Mouse (Mus musculus) lung, adult 2 months (tissue): ENCODE results near the gene Sez6l2. TPM values are rescaled to one million over a fixed set of nuclear protein-coding genes. Genes with fewer than 3 reads are reported as not detected.

Experiments used
- DNase-seq: peaks from one replicate; pipeline ENCODE4 v3.0.0; 2022
- H3K4me1 ChIP-seq: fragments of 200-500 bp; 2 replicates; pipeline ENCODE4 v1.6.1; 2011; ENCODE audit warnings: low read length; ENCODE audit not compliant: control insufficient read depth, insufficient read depth
- H3K4me3 ChIP-seq: fragments of 200-500 bp; replicated peaks from 2 replicates; pipeline ENCODE3; 2011; ENCODE audit warnings: low read depth, mild to moderate bottlenecking, control low read depth, low read length; ENCODE audit errors: extremely low read depth
- CTCF ChIP-seq: fragments of 200-500 bp; IDR thresholded peaks from 2 replicates; pipeline ENCODE4 v1.5.1; 2011; ENCODE audit warnings: mild to moderate bottlenecking, low read length, control low read depth; ENCODE audit not compliant: insufficient read depth
- POLR2A ChIP-seq: fragments of 200-500 bp; IDR thresholded peaks from 2 replicates; pipeline ENCODE4 v1.6.1; 2011; ENCODE audit warnings: low read depth, mild to moderate bottlenecking, control low read depth, low read length, borderline replicate concordance; ENCODE audit errors: extremely low read depth
- WGBS: fragments of 180-500 bp; shearing (Covaris S2); methylation state at CpG from one replicate; pipeline ENCODE4 v1.1.7; 2018; 5-methylcytosine and 5-hydroxymethylcytosine counted together
- polyA plus RNA-seq: library from polyadenylated mRNA; depleted of rRNA; stranded (reverse); fragments of >200 nt; gene quantifications from 2 replicates; pipeline ENCODE4 v1.2.3, GENCODE M21; 2012; rRNA removed

The Sez6l2 gene
- polyA plus RNA-seq, 1 experiment = 1.0 TPM

DNA sequence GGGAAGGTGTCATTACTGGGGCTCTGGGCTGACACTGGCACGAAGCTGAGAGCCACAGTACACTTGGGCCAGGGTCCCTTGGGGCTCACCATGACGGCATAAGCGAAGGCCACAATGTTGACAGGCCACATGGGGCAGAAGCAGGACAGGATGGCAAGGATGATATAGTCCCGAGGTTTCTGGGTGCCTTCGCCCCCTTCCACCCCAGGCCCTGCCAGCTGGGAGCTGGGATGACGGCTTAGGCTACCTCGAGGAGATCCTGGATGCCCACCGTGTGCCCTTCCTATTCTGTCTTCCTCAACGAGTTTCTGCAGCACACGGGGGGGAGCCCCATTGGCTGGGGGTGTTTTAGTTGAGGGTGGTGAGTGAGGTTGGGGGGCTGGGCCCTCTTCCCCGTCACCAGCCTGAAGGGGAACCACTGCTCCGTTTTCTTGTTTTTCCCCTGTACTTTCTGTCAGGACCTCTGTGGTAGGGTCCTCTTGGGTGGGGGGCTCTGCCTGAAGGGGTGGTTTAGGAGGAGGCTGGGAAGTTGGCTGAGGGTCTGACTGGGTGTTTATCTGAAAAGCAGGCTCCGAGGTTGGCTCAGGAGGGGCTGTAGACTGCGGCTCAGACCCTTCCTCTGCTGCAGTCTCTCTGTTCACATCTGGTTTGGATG is 69.1 kb downstream of the Sez6l2 start:
- H3K4me3 ChIP-seq = no peak overlapping the region
- peaks cover 13% of the 10 kb centered on the region; the same call in 1 of the 2 replicates for H3K4me1 ChIP-seq
- TF ChIP-seq CTCF (no peak), POLR2A (no peak)
- 66% methylated on average over 14 of the region's 14 CpGs for WGBS
- DNase-seq = no peak

- no peak for TF ChIP-seq POLR2A
- no peak for TF ChIP-seq CTCF
- H3K4me3 ChIP-seq = no peak overlapping the region
- no peak for DNase-seq
These were observed 69.7 kb downstream of the Sez6l2 start for GRCm38 (mm10) chr7:127020031-127020430.

More at GRCm38 (mm10) chr7:127020031-127020430, 69.7 kb downstream of the Sez6l2 start:
- 68% methylated on average over 3 of the region's 3 CpGs for WGBS
- peaks cover 15% of the 10 kb centered on the region; the same call in 1 of the 2 replicates for H3K4me1 ChIP-seq

Other genes with a start within 250 kb of the Sez6l2 start
- 208 and 229 TPM in 2 replicates for gene Coro1a, start 242.8 kb upstream of the Sez6l2 start, polyA plus RNA-seq
- gene Mapk3, start 191.0 kb upstream of the Sez6l2 start, polyA plus RNA-seq = 500 and 548 TPM in 2 replicates
- gene Gdpd3, start 184.2 kb upstream of the Sez6l2 start, polyA plus RNA-seq = 18.4 and 35.7 TPM in 2 replicates
- 390 and 597 TPM in 2 replicates for gene Ypel3, start 173.6 kb upstream of the Sez6l2 start, polyA plus RNA-seq
- gene Tbx6, start 169.1 kb upstream of the Sez6l2 start, polyA plus RNA-seq = 8.7 and 9.5 TPM in 2 replicates
- gene Ppp4c, start 158.1 kb upstream of the Sez6l2 start, polyA plus RNA-seq = 135 and 156 TPM in 2 replicates
- gene Fam57b, start 152.9 kb upstream of the Sez6l2 start, polyA plus RNA-seq = 11.9 and 13.3 TPM in 2 replicates
- not detected in 2 replicates for gene 4930451I11Rik, start 118.9 kb upstream of the Sez6l2 start, polyA plus RNA-seq
- gene Doc2a, start 103.1 kb upstream of the Sez6l2 start, polyA plus RNA-seq = 0.22 and 0.74 TPM in 2 replicates
- gene Hirip3, start 88.6 kb upstream of the Sez6l2 start, polyA plus RNA-seq = 6.2 and 7.5 TPM in 2 replicates
- gene Ino80e, start 88.2 kb upstream of the Sez6l2 start, polyA plus RNA-seq = 66.0 and 68.9 TPM in 2 replicates
- gene Taok2, start 65.9 kb upstream of the Sez6l2 start, polyA plus RNA-seq = 174 and 210 TPM in 2 replicates
- 83.6 and 92.9 TPM in 2 replicates for gene Tmem219, start 27.6 kb upstream of the Sez6l2 start, polyA plus RNA-seq
- 22.4 and 24.5 TPM in 2 replicates for gene Kctd13, start 21.7 kb upstream of the Sez6l2 start, polyA plus RNA-seq
- not detected in 2 replicates for gene Asphd1, start 981 bp upstream of the Sez6l2 start, polyA plus RNA-seq
- 321 and 332 TPM in 2 replicates for gene Cdipt, start 25.4 kb downstream of the Sez6l2 start, polyA plus RNA-seq
- 2.0 and 3.3 TPM in 2 replicates for gene Cdiptos, start 25.5 kb downstream of the Sez6l2 start, polyA plus RNA-seq
- gene Mvp, start 64.1 kb downstream of the Sez6l2 start, polyA plus RNA-seq = 82.2 and 125 TPM in 2 replicates
- 2.6 and 2.8 TPM in 2 replicates for gene Pagr1b, start 65.9 kb downstream of the Sez6l2 start, polyA plus RNA-seq
- gene Pagr1a, start 66.8 kb downstream of the Sez6l2 start, polyA plus RNA-seq = 5.7 and 7.5 TPM in 2 replicates
- gene Gm42742, start 70.5 kb downstream of the Sez6l2 start, polyA plus RNA-seq = 26.5 and 38.8 TPM in 2 replicates
- 8.1 and 9.8 TPM in 2 replicates for gene Prrt2, start 70.6 kb downstream of the Sez6l2 start, polyA plus RNA-seq
- 131 and 194 TPM in 2 replicates for gene Maz, start 76.5 kb downstream of the Sez6l2 start, polyA plus RNA-seq
- gene Kif22, start 91.9 kb downstream of the Sez6l2 start, polyA plus RNA-seq = 0.78 and 1.3 TPM in 2 replicates
- gene Zg16, start 136.8 kb downstream of the Sez6l2 start, polyA plus RNA-seq = 0.37 and 19.0 TPM in 2 replicates
- 45.0 and 49.9 TPM in 2 replicates for gene AI467606, start 140.8 kb downstream of the Sez6l2 start, polyA plus RNA-seq
- 0.57 and 0.93 TPM in 2 replicates for gene Qprt, start 171.7 kb downstream of the Sez6l2 start, polyA plus RNA-seq
- gene Spn, start 187.3 kb downstream of the Sez6l2 start, polyA plus RNA-seq = 11.8 and 13.2 TPM in 2 replicates
- gene Cd2bp2, start 245.5 kb downstream of the Sez6l2 start, polyA plus RNA-seq = 20.7 and 31.0 TPM in 2 replicates